Mouse (Mus musculus): ENCODE results near the gene Sap25. TPM values are rescaled to one million over a fixed set of nuclear protein-coding genes. Genes with fewer than 3 reads are reported as not detected.

Gene Sap25
- total RNA-seq, 2 experiments from 2014 or later, result 2.6 to 3.0 TPM

Other genes starting within 250 kb of the Sap25 start
- under 1 TPM in 1 of 2 experiments, not detected in 1; 0.07 TPM for gene Zan, start 164.3 kb upstream of the Sap25 start, total RNA-seq (2021)
- gene Pop7, start 138.8 kb upstream of the Sap25 start, total RNA-seq (2021), result 10 to 100 TPM in 1 of 2 experiments, 1 to 10 TPM in 1; 8.9 to 10.8 TPM
- 10 to 100 TPM; 19.9 to 23.5 TPM for gene Gigyf1, start 122.8 kb upstream of the Sap25 start, total RNA-seq (2021)
- not detected for gene Epo, start 108.1 kb upstream of the Sap25 start, total RNA-seq (2021)
- 100 to 1,000 TPM; 111 to 134 TPM for gene Gnb2, start 107.8 kb upstream of the Sap25 start, total RNA-seq (2021)
- not detected for gene Actl6b, start 87.8 kb upstream of the Sap25 start, total RNA-seq (2021)
- gene Tfr2, start 71.5 kb upstream of the Sap25 start, total RNA-seq (2021), result under 1 TPM in 1 of 2 experiments, not detected in 1; 0.36 TPM
- gene Mospd3, start 40.3 kb upstream of the Sap25 start, total RNA-seq (2021), result 1 to 10 TPM; 8.8 to 8.9 TPM
- gene Pcolce, start 27.6 kb upstream of the Sap25 start, total RNA-seq (2021), result 10 to 100 TPM; 31.2 to 44.1 TPM
- under 1 TPM in 1 of 2 experiments, not detected in 1; 0.21 TPM for gene Fbxo24, start 12.3 kb upstream of the Sap25 start, total RNA-seq (2021)
- 10 to 100 TPM; 15.0 to 18.0 TPM for gene Lrch4, start 12.2 kb upstream of the Sap25 start, total RNA-seq (2021)
- gene Gm20605, start 12.2 kb upstream of the Sap25 start, total RNA-seq (2021), result 1 to 10 TPM; 1.0 to 2.2 TPM
- under 1 TPM; 0.59 to 0.90 TPM for gene Irs3, start 4.4 kb downstream of the Sap25 start, total RNA-seq (2021)
- gene Agfg2, start 43.4 kb downstream of the Sap25 start, total RNA-seq (2021), result 1 to 10 TPM; 5.9 to 7.5 TPM
- gene Nyap1, start 100.3 kb downstream of the Sap25 start, total RNA-seq (2021), result under 1 TPM; 0.21 to 0.28 TPM
- gene Tsc22d4, start 104.4 kb downstream of the Sap25 start, total RNA-seq (2021), result 10 to 100 TPM; 53.0 to 68.0 TPM
- 1 to 10 TPM; 6.2 to 7.7 TPM for gene Ppp1r35, start 137.5 kb downstream of the Sap25 start, total RNA-seq (2021)
- 10 to 100 TPM; 24.1 to 26.1 TPM for gene Mepce, start 146.3 kb downstream of the Sap25 start, total RNA-seq (2021)
- gene Zcwpw1, start 146.5 kb downstream of the Sap25 start, total RNA-seq (2021), result under 1 TPM; 0.14 to 0.26 TPM
- gene Pilra, start 194.9 kb downstream of the Sap25 start, total RNA-seq (2021), result under 1 TPM; 0.16 to 0.28 TPM
- gene Pilrb1, start 216.8 kb downstream of the Sap25 start, total RNA-seq (2021), result under 1 TPM in 1 of 2 experiments, not detected in 1; 0.17 TPM
- not detected for gene Pilrb2, start 230.5 kb downstream of the Sap25 start, total RNA-seq (2021)